Mouse (Mus musculus): Measurements from ENCODE around the gene Mtch1. TPM values are rescaled to one million over a fixed set of nuclear protein-coding genes. Genes with fewer than 3 reads are reported as not detected.

Gene Mtch1
- total RNA-seq (2023), result 10 to 100 TPM; 58.1 to 72.8 TPM

GRCm38 (mm10) chr17:29347645-29348256, at the start of gene Mtch1:
TSS of gene Mtch1 (minus strand) at chr17:29347934.

GRCm38 (mm10) chr17:29360761-29361221, 13.1 kb upstream of the Mtch1 start, which contains the start of gene Fgd2:
TSS of gene Fgd2 (plus strand) at chr17:29360914.

GRCm38 (mm10) chr17:29317380-29317779, 30.4 kb downstream of the Mtch1 start, which contains the start of gene Pi16:
TSS of gene Pi16 (plus strand) at chr17:29317680.

Other genes starting within 250 kb of the Mtch1 start
- gene Rab44, start 233.8 kb downstream of the Mtch1 start, total RNA-seq (2023), result under 1 TPM; 0.29 to 0.74 TPM
- under 1 TPM; 0.39 to 0.44 TPM for gene Cpne5, start 109.8 kb downstream of the Mtch1 start, total RNA-seq (2023)
- gene Ppil1, start 83.7 kb downstream of the Mtch1 start, total RNA-seq (2023), result 10 to 100 TPM; 15.5 to 16.5 TPM
- gene BC004004, start 79.1 kb downstream of the Mtch1 start, total RNA-seq (2023), result 10 to 100 TPM; 43.4 to 49.2 TPM
- under 1 TPM; 0.17 to 0.30 TPM for gene Pi16, start 30.3 kb downstream of the Mtch1 start, total RNA-seq (2023)
- 1 to 10 TPM; 2.8 to 7.5 TPM for gene Fgd2, start 13.0 kb upstream of the Mtch1 start, total RNA-seq (2023)
- 100 to 1,000 TPM; 298 to 311 TPM for gene Pim1, start 142.8 kb upstream of the Mtch1 start, total RNA-seq (2023)
- not detected for gene Gm17657, start 201.7 kb upstream of the Mtch1 start, total RNA-seq (2023)
- 10 to 100 TPM; 53.9 to 57.0 TPM for gene Tbc1d22b, start 201.9 kb upstream of the Mtch1 start, total RNA-seq (2023)
- not detected for gene Tmem217, start 204.5 kb upstream of the Mtch1 start, total RNA-seq (2023)